Mouse (Mus musculus) liver, embryonic 14.5 days (tissue): Measurements from ENCODE around the gene Gm4869.

Experiments
- CTCF ChIP-seq: IDR thresholded peaks from 2 replicates; pipeline ENCODE4 v1.5.1; 2016; ENCODE audit warnings: antibody characterized with exemption, low read depth, control low read depth
- EP300 ChIP-seq: IDR thresholded peaks from 2 replicates; pipeline ENCODE4 v1.6.1; 2016; ENCODE audit warnings: antibody characterized with exemption, low read depth

GRCm38 (mm10) chr5:140445345-140445744, at the start of gene Gm4869:
- TF ChIP-seq EP300: no peak
- no peak for TF ChIP-seq CTCF
